Comparison of ENCODE assay signal across 18 mouse cellular contexts in genomic region chr13:107627073-107627472, GRCm38 (mm10).
"Had no signal": no experiment of that assay in that cellular context is flagged by ENCODE, and none has a peak within 500 bp of the region (broad histone marks: within the 10 kb centered on the region; RNA-seq: fewer than 3 reads in every experiment).

No protein-coding gene starts in this region.

- H3K4me3 ChIP-seq: midbrain, embryonic 10.5 days; midbrain, embryonic 12.5 days; midbrain, embryonic 15.5 days; myocyte; neural tube, embryonic 13.5 days; neural tube, embryonic 15.5 days had no signal

- H3K27ac ChIP-seq: midbrain, embryonic 10.5 days; midbrain, embryonic 12.5 days; midbrain, embryonic 15.5 days; neural tube, embryonic 13.5 days; neural tube, embryonic 15.5 days had no signal

- H3K9ac ChIP-seq: lung, embryonic 14.5 days; midbrain, embryonic 12.5 days; midbrain, embryonic 15.5 days; neural tube, embryonic 13.5 days; neural tube, embryonic 15.5 days had no signal

- H3K27me3 ChIP-seq: midbrain, embryonic 15.5 days; neural tube, embryonic 15.5 days had no signal

- DNase-seq: lung, adult 18-20 months; lung, embryonic 14.5 days; lung, postnatal 10 days; lung, postnatal 4 days; retina, postnatal 1 day; right cerebral cortex, adult 18-20 months; right cerebral cortex, postnatal 25 days; right cerebral cortex, postnatal 4 days; spleen, adult 18-20 months; thymus, adult 18-20 months; thymus, postnatal 14 days; thymus, postnatal 36 days had no signal

- ATAC-seq: midbrain, embryonic 15.5 days had no signal

- H3K4me2 ChIP-seq: lung, embryonic 14.5 days; midbrain, embryonic 12.5 days; midbrain, embryonic 15.5 days; neural tube, embryonic 13.5 days; neural tube, embryonic 15.5 days had no signal

- H3K4me1 ChIP-seq: midbrain, embryonic 10.5 days; midbrain, embryonic 12.5 days; midbrain, embryonic 15.5 days; neural tube, embryonic 13.5 days; neural tube, embryonic 15.5 days had no signal

- H3K36me3 ChIP-seq: midbrain, embryonic 10.5 days; midbrain, embryonic 12.5 days; midbrain, embryonic 15.5 days; neural tube, embryonic 13.5 days; neural tube, embryonic 15.5 days had no signal

- H3K9me3 ChIP-seq: midbrain, embryonic 10.5 days; midbrain, embryonic 12.5 days; midbrain, embryonic 15.5 days; neural tube, embryonic 13.5 days; neural tube, embryonic 15.5 days had no signal
